ENCODE assay signal across 2 mouse cellular contexts in the genomic region with DNA sequence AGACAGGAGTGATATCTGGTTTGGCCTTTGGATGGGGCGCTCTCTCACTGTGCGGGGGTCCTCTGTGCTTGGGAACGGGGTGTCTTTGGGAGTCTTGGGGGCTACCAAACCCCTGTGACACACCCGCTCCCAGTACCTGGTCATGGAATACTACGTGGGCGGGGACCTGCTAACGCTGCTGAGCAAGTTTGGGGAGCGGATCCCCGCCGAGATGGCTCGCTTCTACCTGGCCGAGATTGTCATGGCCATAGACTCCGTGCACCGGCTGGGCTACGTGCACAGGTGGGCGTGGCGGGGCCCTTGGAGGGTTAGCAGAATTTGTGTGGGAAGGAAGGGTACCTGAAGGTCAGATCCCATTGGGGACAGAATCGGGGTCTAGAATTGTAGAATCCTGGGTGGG.
TF ChIP-seq lines count a peak whose summit lies in the region.

No protein-coding gene starts in this region.

TF ChIP-seq in CH12.LX, 34 proteins besides CTCF, POLR2A, EP300 and RAD21:
- no peak for TF ChIP-seq CHD2 (IDR thresholded peaks at IDR 0.05; ENCODE audit: low read length)
- TF ChIP-seq MAX (IDR thresholded peaks at IDR 0.05; ENCODE audit: low read length) = no peak
- no peak for TF ChIP-seq MAFK (IDR thresholded peaks at IDR 0.05; ENCODE audit: insufficient replicate concordance, low read length)

TF ChIP-seq in myocyte, 11 proteins besides CTCF, POLR2A, EP300 and RAD21:
- TF ChIP-seq E2F4 (IDR thresholded peaks at IDR 0.05; ENCODE audit: insufficient read depth) = no peak
- TF ChIP-seq TCF3 (IDR thresholded peaks at IDR 0.05; ENCODE audit: insufficient read length, low read depth) = no peak
- TF ChIP-seq REST (IDR thresholded peaks at IDR 0.05; ENCODE audit: insufficient read depth, insufficient read length) = no peak
- TF ChIP-seq POLR2AphosphoS2 (IDR thresholded peaks at IDR 0.05; ENCODE audit: insufficient read length, low read depth) = no peak
- no peak for TF ChIP-seq USF1 (IDR thresholded peaks at IDR 0.05; ENCODE audit: low read depth)
- no peak for TF ChIP-seq MYOG (IDR thresholded peaks at IDR 0.05; ENCODE audit: control insufficient read depth in 1 of 3, insufficient read depth in 1 of 3, insufficient read length in 2 of 3, low read depth in 2 of 3)
